Mouse (Mus musculus): Measurements from ENCODE around the gene Itgb3. TPM values are rescaled to one million over a fixed set of nuclear protein-coding genes. Genes with fewer than 3 reads are reported as not detected.

The Itgb3 gene
- polyA plus RNA-seq, 1 experiment from 2014 or later, result 2.6 TPM

DNA sequence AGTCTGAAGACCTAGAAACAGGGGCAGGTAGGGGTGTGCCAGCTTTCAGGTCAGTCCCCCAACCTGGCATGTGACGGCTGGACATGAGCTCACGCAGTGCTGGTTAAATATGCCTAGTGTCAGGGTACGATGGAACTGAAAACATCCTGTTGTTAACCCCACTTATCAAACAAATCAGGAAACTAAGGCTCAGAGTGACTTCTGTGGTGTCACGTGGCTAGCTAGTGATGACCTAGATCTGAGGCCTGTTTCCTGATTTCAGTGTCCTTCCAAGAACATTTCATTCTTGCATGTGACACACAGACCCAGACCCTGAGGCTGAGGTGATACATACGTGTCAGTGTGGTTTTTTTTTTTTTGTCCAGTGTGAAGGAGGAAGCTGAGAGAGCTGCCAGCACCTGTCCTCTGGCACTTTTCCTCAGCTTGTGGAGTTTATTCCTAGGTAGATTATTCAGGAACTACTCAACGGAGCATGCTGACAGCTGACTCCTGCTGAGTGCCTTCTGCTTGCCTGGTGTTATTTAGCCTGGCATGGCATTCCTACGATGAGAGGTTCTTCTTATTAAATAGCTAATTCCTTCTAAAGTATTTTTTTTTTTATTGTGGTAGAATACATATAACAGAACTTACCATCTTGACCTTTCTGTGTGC lies 22.5 kb downstream of the Itgb3 start:
- no peak for DNase-seq (ENCODE audit: low spot score)
- Histone ChIP-seq H3K27me3 (ENCODE audit: low read depth, poor library complexity, severe bottlenecking) (no peaks in the 10 kb centered on the region), H3K9me3 (replicated peaks) (no peaks in the 10 kb centered on the region), H3K4me1 (peaks cover 11% of the 10 kb centered on the region), H3K27ac (no peak overlapping the region), H3K4me3 (no peak overlapping the region), H3K36me3 (no peaks in the 10 kb centered on the region)
- WGBS, result 79% methylated on average over 7 of the region's 7 CpGs

DNA sequence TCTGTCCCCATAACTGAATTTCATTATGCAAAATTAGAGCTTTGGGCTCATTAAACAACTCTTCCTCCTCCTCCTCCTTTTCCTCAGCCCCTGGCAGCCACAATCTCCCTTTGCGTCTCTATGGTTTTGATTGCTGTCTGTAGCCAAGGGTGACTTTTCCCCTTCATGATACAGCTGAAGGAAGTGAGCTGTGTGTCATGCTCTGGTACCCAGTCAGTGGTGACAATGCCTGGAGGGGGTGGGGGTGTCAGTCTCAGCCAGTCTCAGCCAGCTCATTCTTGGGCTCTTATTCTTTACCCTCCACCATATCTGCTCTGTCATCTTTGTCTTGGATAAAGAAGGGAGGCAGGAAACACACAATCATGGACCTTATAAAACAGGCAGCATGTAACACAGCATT lies 23.5 kb downstream of the Itgb3 start:
- no peak overlapping the region for H3K27ac ChIP-seq
- H3K4me3 ChIP-seq, result no peak overlapping the region
- H3K27me3 ChIP-seq (ENCODE audit: low read depth, poor library complexity, severe bottlenecking), result no peaks in the 10 kb centered on the region
- peaks cover 1% of the 10 kb centered on the region; the same call in 1 of the 2 replicates for H3K4me1 ChIP-seq
- no peaks in the 10 kb centered on the region for H3K36me3 ChIP-seq
- WGBS, result 59% methylated on average over 1 of the region's 1 CpGs
- H3K9me3 ChIP-seq (replicated peaks), result no peaks in the 10 kb centered on the region
- no peak for DNase-seq (ENCODE audit: low spot score)

DNA sequence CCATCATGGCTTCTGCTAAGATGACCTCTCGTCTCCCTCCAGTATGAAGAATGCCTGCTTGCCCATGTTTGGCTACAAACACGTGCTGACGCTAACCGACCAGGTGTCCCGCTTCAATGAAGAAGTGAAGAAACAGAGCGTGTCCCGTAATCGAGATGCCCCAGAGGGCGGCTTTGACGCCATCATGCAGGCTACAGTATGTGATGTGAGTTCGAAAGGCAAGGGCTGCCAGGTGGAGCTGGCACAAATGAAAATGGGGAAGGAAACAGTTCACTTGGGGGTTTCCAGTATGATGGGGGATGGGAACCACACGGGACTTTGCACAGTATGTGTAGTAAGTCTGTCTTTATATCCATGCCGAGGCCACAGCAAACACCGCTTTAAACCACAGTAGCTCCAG lies 29.2 kb downstream of the Itgb3 start:
- H3K4me3 ChIP-seq, result no peak overlapping the region
- no peaks in the 10 kb centered on the region for H3K36me3 ChIP-seq
- WGBS, result 93% methylated on average over 14 of the region's 14 CpGs
- no peaks in the 10 kb centered on the region for H3K27me3 ChIP-seq (ENCODE audit: low read depth, poor library complexity, severe bottlenecking)
- H3K9me3 ChIP-seq (replicated peaks), result no peaks in the 10 kb centered on the region
- no peaks in the 10 kb centered on the region; the same call in 1 of the 2 replicates for H3K4me1 ChIP-seq
- no peak for DNase-seq (ENCODE audit: low spot score)
- H3K27ac ChIP-seq, result no peak overlapping the region

DNA sequence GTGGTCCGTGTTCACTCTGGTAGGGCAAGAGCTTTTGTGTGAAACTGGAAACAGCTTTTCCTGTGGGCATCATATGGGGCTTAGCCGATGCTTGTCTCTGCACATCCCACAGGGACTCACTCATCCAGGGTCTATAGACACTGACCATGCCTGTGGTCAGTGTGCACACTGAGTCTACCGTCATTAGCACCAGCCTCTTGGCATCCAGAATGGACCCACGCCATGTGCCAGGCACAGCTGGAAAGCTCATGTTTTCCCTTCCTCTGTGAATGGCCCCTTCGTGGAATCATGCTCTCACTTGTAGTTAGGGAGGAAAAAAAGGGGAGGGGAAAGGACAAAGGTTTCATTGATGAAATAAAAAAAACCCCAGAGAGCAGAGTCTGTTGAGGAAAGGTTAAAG lies 30.2 kb downstream of the Itgb3 start:
- no peaks in the 10 kb centered on the region for H3K36me3 ChIP-seq
- H3K27ac ChIP-seq, result no peak overlapping the region
- 80% methylated on average over 5 of the region's 5 CpGs for WGBS
- no peaks in the 10 kb centered on the region for H3K27me3 ChIP-seq (ENCODE audit: low read depth, poor library complexity, severe bottlenecking)
- DNase-seq (ENCODE audit: low spot score), result no peak
- H3K4me3 ChIP-seq, result no peak overlapping the region
- H3K9me3 ChIP-seq (replicated peaks), result no peaks in the 10 kb centered on the region
- H3K4me1 ChIP-seq, result no peaks in the 10 kb centered on the region; the same call in 1 of the 2 replicates

DNA sequence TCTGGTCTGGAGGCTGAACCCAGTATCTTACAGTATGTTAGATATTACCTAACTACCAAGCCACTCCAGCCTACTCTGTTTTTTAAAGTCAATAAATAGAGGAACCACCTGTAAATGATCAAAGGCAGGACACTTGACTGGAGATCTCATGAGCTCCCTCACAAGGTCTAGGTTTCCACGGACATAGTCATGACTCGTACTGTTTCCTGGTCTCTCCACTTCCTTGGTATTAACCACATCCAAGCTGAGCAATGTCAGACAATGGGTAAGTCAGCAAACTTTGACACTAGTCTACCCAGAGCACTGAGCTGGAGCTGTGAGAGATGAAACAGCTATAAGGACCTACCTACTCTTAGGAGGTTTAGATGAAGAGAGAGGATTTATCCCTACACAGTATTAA lies 31.1 kb downstream of the Itgb3 start:
- WGBS, result 88% methylated on average over 2 of the region's 2 CpGs
- H3K4me3 ChIP-seq, result no peak overlapping the region
- DNase-seq (ENCODE audit: low spot score), result no peak

DNA sequence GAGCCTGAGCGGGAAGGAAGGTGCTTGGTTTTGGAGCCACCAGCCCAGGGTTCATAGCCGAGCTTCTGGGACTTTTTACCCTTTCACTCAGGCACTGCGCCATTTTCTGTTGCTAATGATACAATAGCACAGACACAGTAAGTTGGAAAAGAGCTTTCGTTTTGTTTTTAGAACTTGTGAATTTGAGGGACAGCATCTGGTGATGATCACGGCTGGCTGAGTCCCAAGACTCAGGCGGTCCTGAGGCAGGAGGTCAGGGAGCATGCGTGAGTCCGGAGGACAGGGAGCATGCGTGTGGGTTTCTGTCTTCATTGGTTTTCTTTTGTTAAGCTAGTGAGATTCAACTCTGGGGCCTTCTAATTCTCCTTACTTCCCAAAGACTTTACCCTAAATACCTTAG lies 31.8 kb downstream of the Itgb3 start:
- Histone ChIP-seq H3K4me1 (no peaks in the 10 kb centered on the region; the same call in 1 of the 2 replicates), H3K36me3 (no peaks in the 10 kb centered on the region), H3K4me3 (no peak overlapping the region), H3K27me3 (ENCODE audit: low read depth, poor library complexity, severe bottlenecking) (no peaks in the 10 kb centered on the region), H3K9me3 (replicated peaks) (no peaks in the 10 kb centered on the region), H3K27ac (no peak overlapping the region)
- WGBS, result 92% methylated on average over 9 of the region's 9 CpGs
- no peak for DNase-seq (ENCODE audit: low spot score)

More for the DNA sequence above, 31.1 kb downstream of the Itgb3 start:
- H3K27ac ChIP-seq, result no peak overlapping the region
- no peaks in the 10 kb centered on the region for H3K36me3 ChIP-seq
- H3K27me3 ChIP-seq (ENCODE audit: low read depth, poor library complexity, severe bottlenecking), result no peaks in the 10 kb centered on the region
- H3K9me3 ChIP-seq (replicated peaks), result no peaks in the 10 kb centered on the region
- H3K4me1 ChIP-seq, result no peaks in the 10 kb centered on the region; the same call in 1 of the 2 replicates

DNA sequence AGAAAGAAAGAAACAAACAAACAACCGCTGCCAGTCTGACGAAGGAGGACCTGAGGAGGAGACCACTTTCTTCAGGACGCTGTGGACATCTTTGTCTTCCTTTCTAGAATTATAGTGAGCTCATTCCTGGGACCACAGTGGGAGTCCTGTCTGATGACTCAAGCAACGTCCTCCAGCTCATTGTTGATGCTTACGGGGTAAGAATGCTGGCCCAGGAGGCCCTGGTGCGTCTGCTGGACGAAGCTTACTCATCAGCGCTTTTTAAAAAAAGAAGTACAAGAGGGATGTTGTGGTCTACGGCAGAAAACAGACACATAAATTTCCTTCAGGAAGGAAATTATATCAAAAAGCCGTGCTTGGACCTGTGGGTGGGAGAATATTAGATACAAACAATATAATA lies 33.1 kb downstream of the Itgb3 start:
- H3K4me3 ChIP-seq, result no peak overlapping the region
- WGBS, result 90% methylated on average over 10 of the region's 10 CpGs
- H3K36me3 ChIP-seq, result no peaks in the 10 kb centered on the region
- no peaks in the 10 kb centered on the region for H3K9me3 ChIP-seq (replicated peaks)
- H3K27ac ChIP-seq, result no peak overlapping the region
- no peaks in the 10 kb centered on the region; the same call in 1 of the 2 replicates for H3K4me1 ChIP-seq
- H3K27me3 ChIP-seq (ENCODE audit: low read depth, poor library complexity, severe bottlenecking), result no peaks in the 10 kb centered on the region
- DNase-seq (ENCODE audit: low spot score), result no peak

DNA sequence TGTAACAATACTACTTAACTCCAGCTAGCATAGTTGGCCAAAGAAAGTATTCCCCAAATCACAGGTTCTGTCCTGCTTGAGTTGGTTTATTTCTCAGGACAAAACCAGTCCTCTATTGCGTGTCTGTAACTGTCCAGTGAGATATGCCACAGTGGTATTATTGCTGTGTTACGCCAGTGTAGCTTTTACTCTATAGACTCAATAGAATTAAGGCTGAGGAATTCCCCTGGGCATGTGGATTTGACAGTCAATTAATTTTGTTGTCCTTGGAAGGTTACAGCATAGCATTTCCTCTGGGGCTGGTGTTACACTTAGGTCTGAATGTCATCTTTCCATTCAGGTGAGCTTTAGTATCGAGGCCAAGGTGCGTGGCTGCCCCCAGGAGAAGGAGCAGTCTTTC lies 35.4 kb downstream of the Itgb3 start:
- Histone ChIP-seq H3K4me1 (no peaks in the 10 kb centered on the region), H3K9me3 (replicated peaks) (no peaks in the 10 kb centered on the region), H3K27me3 (ENCODE audit: low read depth, poor library complexity, severe bottlenecking) (no peaks in the 10 kb centered on the region), H3K27ac (no peak overlapping the region), H3K36me3 (no peaks in the 10 kb centered on the region), H3K4me3 (no peak overlapping the region)
- DNase-seq (ENCODE audit: low spot score), result no peak
- WGBS, result 85% methylated on average over 4 of the region's 4 CpGs

DNA sequence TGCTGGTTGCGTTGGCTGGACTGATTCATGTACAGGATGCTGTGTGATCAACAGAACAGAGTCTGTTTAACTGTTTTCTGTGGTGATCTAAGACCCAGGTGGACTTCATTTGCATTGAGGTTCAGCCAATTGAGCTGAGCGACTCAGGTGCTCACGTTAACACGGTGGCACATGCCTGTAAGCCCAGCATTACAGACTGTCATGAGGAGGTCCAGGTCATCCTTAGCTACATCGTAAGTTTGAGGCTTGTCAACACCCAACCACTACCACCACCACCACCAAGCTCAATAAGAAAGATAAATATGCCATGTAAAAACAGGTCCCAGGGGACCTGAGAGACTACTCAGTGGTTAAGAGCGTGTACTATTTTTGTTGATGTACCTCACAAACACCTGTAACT lies 37.6 kb downstream of the Itgb3 start:
- DNase-seq (ENCODE audit: low spot score), result no peak

DNA sequence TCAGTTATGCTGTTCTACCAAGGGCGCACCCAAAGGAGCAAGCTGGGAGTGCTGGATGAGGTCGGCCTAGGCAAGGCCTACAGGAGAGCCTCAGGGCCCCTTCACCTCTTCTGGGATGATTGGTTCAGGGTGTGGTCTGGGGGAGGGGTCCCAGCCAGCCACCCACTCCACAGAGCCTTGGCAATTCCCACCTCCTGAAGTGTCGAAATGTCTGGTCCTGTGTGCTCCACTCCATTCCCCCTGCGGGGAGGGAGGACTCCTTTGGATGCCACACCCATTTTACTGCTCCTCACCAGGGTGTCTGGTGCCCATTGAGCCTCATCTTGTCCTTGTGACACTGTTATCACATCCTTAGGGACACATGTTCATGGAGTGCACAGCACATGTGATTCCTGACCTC lies 38.4 kb downstream of the Itgb3 start:
- DNase-seq (ENCODE audit: low spot score), result no peak
- no peaks in the 10 kb centered on the region for H3K4me1 ChIP-seq
- H3K27ac ChIP-seq, result no peak overlapping the region
- no peaks in the 10 kb centered on the region for H3K9me3 ChIP-seq (replicated peaks)
- no peaks in the 10 kb centered on the region for H3K36me3 ChIP-seq
- no peaks in the 10 kb centered on the region for H3K27me3 ChIP-seq (ENCODE audit: low read depth, poor library complexity, severe bottlenecking)
- WGBS, result 62% methylated on average over 4 of the region's 4 CpGs
- no peak overlapping the region for H3K4me3 ChIP-seq

More for the DNA sequence above, 37.6 kb downstream of the Itgb3 start:
- Histone ChIP-seq H3K27me3 (ENCODE audit: low read depth, poor library complexity, severe bottlenecking) (no peaks in the 10 kb centered on the region), H3K4me3 (no peak overlapping the region), H3K4me1 (no peaks in the 10 kb centered on the region), H3K9me3 (replicated peaks) (no peaks in the 10 kb centered on the region), H3K36me3 (no peaks in the 10 kb centered on the region), H3K27ac (no peak overlapping the region)
- WGBS, result 93% methylated on average over 6 of the region's 6 CpGs

DNA sequence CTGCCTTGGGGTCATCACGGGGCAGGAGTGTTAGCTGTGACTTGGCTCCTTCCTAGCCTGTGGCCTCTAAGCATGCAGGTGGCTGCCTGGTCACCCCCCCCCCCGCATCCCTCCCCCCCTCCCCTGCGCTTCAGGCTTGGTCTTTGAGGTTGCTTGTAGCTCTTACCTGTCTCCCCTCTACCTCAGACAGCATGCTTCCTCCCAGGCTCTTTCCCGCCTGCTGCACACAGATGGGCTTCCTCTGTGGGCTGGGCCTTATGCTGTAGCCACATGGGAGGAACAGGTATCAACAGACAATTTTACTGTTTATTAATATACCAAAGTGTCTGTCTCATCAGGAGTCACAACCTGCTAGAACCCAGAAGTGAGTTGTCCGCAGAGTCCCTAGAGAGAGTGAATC lies 38.8 kb downstream of the Itgb3 start:
- Histone ChIP-seq H3K4me3 (no peak overlapping the region), H3K4me1 (no peaks in the 10 kb centered on the region), H3K9me3 (replicated peaks) (no peaks in the 10 kb centered on the region), H3K36me3 (no peaks in the 10 kb centered on the region), H3K27ac (no peak overlapping the region), H3K27me3 (ENCODE audit: low read depth, poor library complexity, severe bottlenecking) (no peaks in the 10 kb centered on the region)
- no peak for DNase-seq (ENCODE audit: low spot score)
- WGBS, result 80% methylated on average over 4 of the region's 5 CpGs

DNA sequence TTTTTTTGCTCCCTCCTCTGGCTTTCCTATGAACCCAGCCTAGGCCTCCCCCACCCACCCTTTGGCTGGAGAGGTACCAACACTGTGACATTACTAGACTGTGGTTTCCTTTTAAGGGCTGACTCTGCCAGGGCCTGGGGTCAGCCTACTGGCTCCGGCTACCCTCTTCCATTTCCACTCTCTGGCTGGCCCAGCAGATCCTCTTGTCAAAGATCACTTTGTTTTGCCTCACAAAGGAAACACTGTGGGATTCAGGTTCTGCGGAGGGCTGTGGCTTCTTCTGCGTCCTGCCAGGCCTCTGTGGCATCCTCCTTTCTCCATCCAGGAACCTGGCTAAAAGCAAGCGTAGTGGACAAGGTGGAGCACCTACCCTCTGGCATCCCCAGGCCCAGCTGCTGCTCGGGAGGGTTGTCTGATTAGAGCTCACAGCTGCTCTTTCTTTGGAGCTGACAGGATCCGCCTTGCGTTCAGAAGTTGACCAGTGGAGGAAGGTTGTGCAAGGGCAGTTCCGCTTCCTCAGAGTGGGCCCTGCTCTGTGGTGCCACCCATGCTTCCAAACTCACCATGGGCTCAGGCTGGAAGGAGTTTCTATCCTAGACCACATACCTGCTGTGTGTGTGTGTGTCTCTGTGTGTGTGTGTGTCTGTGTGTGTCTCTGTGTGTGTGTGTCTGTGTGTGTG lies 39.5 kb downstream of the Itgb3 start:
- H3K27ac ChIP-seq, result 0 out of 2 replicates have a peak overlapping the region, but pooled peaks have one; percentile 1
- H3K27me3 ChIP-seq (ENCODE audit: low read depth, poor library complexity, severe bottlenecking), result no peaks in the 10 kb centered on the region
- H3K4me1 ChIP-seq, result no peaks in the 10 kb centered on the region
- H3K9me3 ChIP-seq (replicated peaks), result no peaks in the 10 kb centered on the region
- H3K4me3 ChIP-seq, result no peak overlapping the region
- no peaks in the 10 kb centered on the region for H3K36me3 ChIP-seq
- no peak for DNase-seq (ENCODE audit: low spot score)
- WGBS, result 83% methylated on average over 8 of the region's 8 CpGs

DNA sequence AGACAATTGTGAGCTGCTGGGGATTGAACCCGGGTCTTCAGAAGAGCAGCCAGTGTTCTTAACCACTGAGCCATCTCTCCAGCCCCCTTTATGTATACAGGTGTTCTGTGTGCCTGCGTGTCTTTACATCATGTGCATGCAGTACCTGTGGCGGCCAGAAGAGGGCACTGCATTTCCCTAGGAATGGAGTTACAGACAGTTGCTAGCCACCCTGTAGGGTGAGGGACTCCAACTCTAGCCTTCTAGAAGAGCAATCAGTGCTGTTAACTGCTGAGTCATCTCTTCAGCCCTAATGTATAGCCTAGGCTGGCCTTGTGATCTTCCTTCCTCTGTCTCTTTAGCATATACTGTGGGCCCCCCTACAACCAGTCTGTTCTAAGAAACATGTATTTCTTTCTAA lies 40.8 kb downstream of the Itgb3 start:
- peak; percentile 53 for DNase-seq (ENCODE audit: low spot score)
- H3K27ac ChIP-seq, result no peak overlapping the region
- H3K4me1 ChIP-seq, result no peaks in the 10 kb centered on the region
- H3K36me3 ChIP-seq, result no peaks in the 10 kb centered on the region
- no peak overlapping the region for H3K4me3 ChIP-seq
- H3K27me3 ChIP-seq (ENCODE audit: low read depth, poor library complexity, severe bottlenecking), result no peaks in the 10 kb centered on the region
- no peaks in the 10 kb centered on the region for H3K9me3 ChIP-seq (replicated peaks)
- WGBS, result 60% methylated on average over 3 of the region's 3 CpGs

All from limb, embryonic 10.5 days (tissue).